In the genomic region with DNA sequence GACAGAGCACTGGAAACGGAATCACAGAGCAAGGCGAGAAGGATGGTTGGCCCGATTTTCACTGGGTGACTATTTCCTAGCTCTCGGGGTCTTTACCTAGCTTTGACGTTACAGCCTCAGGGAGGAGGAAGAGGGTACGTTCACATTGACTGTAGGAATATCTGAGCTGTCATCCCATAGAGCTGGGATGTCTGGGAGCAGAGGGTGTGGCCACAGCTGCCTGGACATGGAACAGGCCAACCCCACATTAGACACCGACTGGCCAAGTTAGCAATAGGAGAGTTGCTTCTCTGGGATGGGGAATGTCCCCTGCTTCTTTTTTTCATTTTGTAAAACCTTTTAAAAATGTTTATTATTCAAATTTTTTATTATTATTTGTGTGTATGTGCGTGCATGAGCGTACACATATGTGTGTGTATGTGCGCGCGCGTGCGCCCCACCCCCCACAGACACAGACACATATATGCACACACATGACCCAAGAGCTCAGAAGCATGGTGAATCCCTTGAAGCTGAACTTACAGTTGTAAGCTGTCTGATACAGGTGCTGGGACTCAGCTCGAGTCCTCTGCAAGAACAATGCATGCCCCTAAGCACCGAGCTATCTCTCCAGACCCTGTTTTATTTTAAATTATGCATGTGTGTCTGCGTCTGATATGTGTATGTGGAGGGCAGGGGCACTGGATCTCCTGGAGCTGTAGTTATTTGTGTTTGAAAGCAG, we compare ENCODE assay signal across 14 mouse cellular contexts. TPM values are rescaled to one million over a fixed set of nuclear protein-coding genes. Genes with fewer than 3 reads are reported as not detected.
DNase-seq lines count a peak whose midpoint lies in the region; ATAC-seq and TF ChIP-seq lines count a peak whose summit lies in the region.
"Had no signal": no experiment of that assay in that cellular context is flagged by ENCODE, and none has a peak within 500 bp of the region (broad histone marks: within the 10 kb centered on the region; RNA-seq: fewer than 3 reads in every experiment).

No protein-coding gene starts in this region.

- H3K4me1 ChIP-seq in heart, embryonic 10.5 days, result peaks cover 34% of the 10 kb centered on the region
- peaks cover 5% of the 10 kb centered on the region; the same call in 1 of the 2 replicates for H3K4me1 ChIP-seq in forebrain, postnatal 0 days (ENCODE audit: insufficient read depth)
- peaks cover 6% of the 10 kb centered on the region for H3K4me1 ChIP-seq in midbrain, embryonic 15.5 days
- no peaks in the 10 kb centered on the region for H3K4me1 ChIP-seq in liver, embryonic 12.5 days
- no peaks in the 10 kb centered on the region for H3K4me1 ChIP-seq in cerebellum, adult 2 months (ENCODE audit: control insufficient read depth, insufficient read depth, low read length)
- H3K4me1 ChIP-seq: embryonic facial prominence, embryonic 13.5 days had no signal

- intact Hi-C loops in heart, postnatal 14 days (cut with DNase I), result no loop called here

- H3K27ac ChIP-seq in heart, embryonic 10.5 days, result peak overlapping the region; percentile 85
- H3K27ac ChIP-seq in forebrain, postnatal 0 days (ENCODE audit: low read depth, low read length), result 0 out of 2 replicates have a peak overlapping the region, but pooled peaks have one; percentile 36
- peak overlapping the region; percentile 20; the same call in 1 of the 2 replicates for H3K27ac ChIP-seq in midbrain, embryonic 15.5 days
- no peak overlapping the region for H3K27ac ChIP-seq in liver, embryonic 12.5 days
- no peak overlapping the region for H3K27ac ChIP-seq in cerebellum, adult 2 months (ENCODE audit: insufficient read depth, low read length)
- H3K27ac ChIP-seq: embryonic facial prominence, embryonic 13.5 days had no signal

- H3K9me3 ChIP-seq in heart, embryonic 10.5 days, result no peaks in the 10 kb centered on the region
- no peaks in the 10 kb centered on the region for H3K9me3 ChIP-seq in forebrain, postnatal 0 days (ENCODE audit: low read length)
- no peaks in the 10 kb centered on the region for H3K9me3 ChIP-seq in midbrain, embryonic 15.5 days
- no peaks in the 10 kb centered on the region for H3K9me3 ChIP-seq in liver, embryonic 12.5 days (replicated peaks)
- H3K9me3 ChIP-seq: embryonic facial prominence, embryonic 13.5 days had no signal

- no peak overlapping the region for H3K4me3 ChIP-seq in heart, embryonic 10.5 days
- H3K4me3 ChIP-seq in forebrain, postnatal 0 days (ENCODE audit: low read depth, low read length), result no peak overlapping the region
- H3K4me3 ChIP-seq in midbrain, embryonic 15.5 days, result no peak overlapping the region
- no peak overlapping the region for H3K4me3 ChIP-seq in liver, embryonic 12.5 days
- H3K4me3 ChIP-seq in cerebellum, adult 2 months (replicated peaks; ENCODE audit: insufficient read depth, low read depth, low read length), result no peak overlapping the region
- H3K4me3 ChIP-seq: embryonic facial prominence, embryonic 13.5 days had no signal

- H3K9ac ChIP-seq in forebrain, postnatal 0 days, result no peak overlapping the region
- no peak overlapping the region for H3K9ac ChIP-seq in midbrain, embryonic 15.5 days
- no peak overlapping the region for H3K9ac ChIP-seq in liver, embryonic 12.5 days
- H3K9ac ChIP-seq: embryonic facial prominence, embryonic 13.5 days had no signal

- H3K36me3 ChIP-seq in heart, embryonic 10.5 days, result no peaks in the 10 kb centered on the region
- no peaks in the 10 kb centered on the region for H3K36me3 ChIP-seq in forebrain, postnatal 0 days (ENCODE audit: insufficient read depth)
- H3K36me3 ChIP-seq in midbrain, embryonic 15.5 days (replicated peaks), result no peaks in the 10 kb centered on the region
- no peaks in the 10 kb centered on the region for H3K36me3 ChIP-seq in liver, embryonic 12.5 days
- H3K36me3 ChIP-seq: embryonic facial prominence, embryonic 13.5 days had no signal

- TF ChIP-seq POLR2A in cerebellum, adult 2 months (IDR thresholded peaks at IDR 0.05; ENCODE audit: borderline replicate concordance, insufficient read depth, low read length), result no peak

- TF ChIP-seq CTCF in forebrain, postnatal 0 days (IDR thresholded peaks at IDR 0.05; ENCODE audit: low read depth), result no peak
- no peak for TF ChIP-seq CTCF in cerebellum, adult 2 months (IDR thresholded peaks at IDR 0.05; ENCODE audit: borderline replicate concordance, insufficient read depth, low read depth, low read length)

- 76% methylated on average over 17 of the region's 17 CpGs for whole genome bisulfite sequencing in heart, embryonic 10.5 days
- WGBS in forebrain, postnatal 0 days, result 76% methylated on average over 17 of the region's 17 CpGs
- WGBS in midbrain, embryonic 15.5 days, result 65% methylated on average over 17 of the region's 17 CpGs
- 78% methylated on average over 17 of the region's 17 CpGs for WGBS in liver, embryonic 12.5 days (ENCODE audit: insufficient replicate concordance)
- 86% methylated on average over 17 of the region's 17 CpGs for WGBS in cerebellum, adult 2 months

- no peaks in the 10 kb centered on the region for H3K27me3 ChIP-seq in heart, embryonic 10.5 days (ENCODE audit: insufficient read depth, poor library complexity, severe bottlenecking)
- H3K27me3 ChIP-seq in forebrain, postnatal 0 days (ENCODE audit: insufficient read depth, low read length), result no peaks in the 10 kb centered on the region
- H3K27me3 ChIP-seq in midbrain, embryonic 15.5 days (replicated peaks), result no peaks in the 10 kb centered on the region; the same call in 1 of the 2 replicates
- H3K27me3 ChIP-seq in liver, embryonic 12.5 days (replicated peaks), result no peaks in the 10 kb centered on the region
- no peaks in the 10 kb centered on the region for H3K27me3 ChIP-seq in cerebellum, adult 2 months (ENCODE audit: control insufficient read depth, insufficient read depth, low read length)
- H3K27me3 ChIP-seq: embryonic facial prominence, embryonic 13.5 days had no signal

- H3K4me2 ChIP-seq in forebrain, postnatal 0 days (ENCODE audit: low read depth), result no peak overlapping the region
- H3K4me2 ChIP-seq in midbrain, embryonic 15.5 days, result peak overlapping the region; percentile 4; the same call in 1 of the 2 replicates
- no peak overlapping the region for H3K4me2 ChIP-seq in liver, embryonic 12.5 days
- H3K4me2 ChIP-seq: embryonic facial prominence, embryonic 13.5 days; liver, embryonic 11.5 days had no signal

- no peak for DNase-seq in heart, embryonic 10.5 days (ENCODE audit: low spot score)
- DNase-seq in heart, postnatal 14 days, result no peak
- peak; percentile 1 for DNase-seq in kidney, adult 11 months
- DNase-seq in kidney, adult 9 months, result no peak
- no peak for DNase-seq in forebrain, postnatal 0 days
- no peak for DNase-seq in cerebellum, adult 2 months
- DNase-seq: adrenal gland, postnatal 36 days; kidney, postnatal 14 days; lung, postnatal 10 days; spleen, adult 18-20 months had no signal

- no peak for ATAC-seq in forebrain, postnatal 0 days
- ATAC-seq in midbrain, embryonic 15.5 days (replicated peaks), result peak; percentile 69
- ATAC-seq in liver, embryonic 12.5 days, result no peak

RNA-seq across cellular contexts. Expression of gene Zbtb38, which starts 11.1 kb away (rescaled TPM):
- 13.4 and 24.5 TPM in 2 replicates for polyA plus RNA-seq in heart, embryonic 10.5 days (2016; fragmentation: Nextera tagmentation; extraction: Ambion mirVana)
- 10 to 100 TPM; 28.5 to 35.0 TPM for total RNA-seq in heart, postnatal 14 days (2021)
- total RNA-seq in forebrain, postnatal 0 days (2014; rRNA removed), result 57.6 and 68.3 TPM in 2 replicates
- 31.8 and 44.2 TPM in 2 replicates for polyA plus RNA-seq in forebrain, postnatal 0 days (2015; fragmentation: Nextera tagmentation; extraction: Ambion mirVana)
- polyA plus RNA-seq in midbrain, embryonic 15.5 days (2015; fragmentation: Nextera tagmentation; extraction: Ambion mirVana), result 57.2 and 59.2 TPM in 2 replicates
- 6.8 and 7.0 TPM in 2 replicates for polyA plus RNA-seq in liver, embryonic 12.5 days (2016; fragmentation: Nextera tagmentation; extraction: Ambion mirVana)
- polyA plus RNA-seq in cerebellum, adult 2 months (2012; rRNA removed), result 19.2 and 21.5 TPM in 2 replicates

Comparison
In these comparisons a context has a peak if more than half of its experiments do, and no peak if none do; other contexts are left out.
1. H3K27ac ChIP-seq: peak in heart, embryonic 10.5 days (single experiment), forebrain, postnatal 0 days (single experiment) and midbrain, embryonic 15.5 days (single experiment); none in liver, embryonic 12.5 days (single experiment) and cerebellum, adult 2 months (single experiment).